Mouse (Mus musculus) cortical plate, adult 2 months (tissue): ENCODE measurements around the gene Olfr1284. TPM values are rescaled to one million over a fixed set of nuclear protein-coding genes. Genes with fewer than 3 reads are reported as not detected.
"Not testable (repeated sequence)": the region's sequence is repeated elsewhere in the genome, so short reads cannot be mapped to it uniquely, and the experiment has no call there.

Experiments used
- H3K27ac ChIP-seq: fragments of 200-500 bp; 2 replicates; pipeline ENCODE4 v1.5.1; 2012; ENCODE audit warnings: low read length, control low read depth, inconsistent platforms; ENCODE audit not compliant: insufficient read depth
- H3K4me1 ChIP-seq: fragments of 200-500 bp; 2 replicates; pipeline ENCODE4 v1.6.1; 2011; ENCODE audit warnings: low read length; ENCODE audit not compliant: control insufficient read depth, insufficient read depth
- H3K4me3 ChIP-seq: fragments of 200-500 bp; 2 replicates; pipeline ENCODE4 v1.5.1; 2011; ENCODE audit warnings: mild to moderate bottlenecking, low read length, control low read depth; ENCODE audit not compliant: insufficient read depth
- CTCF ChIP-seq: fragments of 200-500 bp; IDR thresholded peaks from 2 replicates; pipeline ENCODE4 v1.5.1; 2011; ENCODE audit warnings: mild to moderate bottlenecking, control low read depth, low read length; ENCODE audit not compliant: insufficient read depth; ENCODE audit errors: extremely low read depth
- POLR2A ChIP-seq: fragments of 200-500 bp; IDR thresholded peaks from 2 replicates; pipeline ENCODE4 v1.6.1; 2011; ENCODE audit warnings: mild to moderate bottlenecking, low read length, control low read depth; ENCODE audit not compliant: insufficient read depth; ENCODE audit errors: extremely low read depth
- polyA plus RNA-seq: library from polyadenylated mRNA; depleted of rRNA; stranded (reverse); fragments of >200 nt; gene quantifications from 2 replicates; pipeline ENCODE4 v1.2.3, GENCODE M21; 2012; rRNA removed

The Olfr1284 gene
- polyA plus RNA-seq, result not detected in 2 replicates

- Histone ChIP-seq H3K4me1 (no peaks in the 10 kb centered on the region), H3K27ac (no peak within 1 kb of the TSS), H3K4me3 (no peak within 1 kb of the TSS)
- TF ChIP-seq POLR2A (no peak), CTCF (no peak)
Observed at GRCm38 (mm10) chr2:111375222-111375621, at the start of gene Olfr1284. Olfr1284 (plus strand) TSS chr2:111375522.

DNA sequence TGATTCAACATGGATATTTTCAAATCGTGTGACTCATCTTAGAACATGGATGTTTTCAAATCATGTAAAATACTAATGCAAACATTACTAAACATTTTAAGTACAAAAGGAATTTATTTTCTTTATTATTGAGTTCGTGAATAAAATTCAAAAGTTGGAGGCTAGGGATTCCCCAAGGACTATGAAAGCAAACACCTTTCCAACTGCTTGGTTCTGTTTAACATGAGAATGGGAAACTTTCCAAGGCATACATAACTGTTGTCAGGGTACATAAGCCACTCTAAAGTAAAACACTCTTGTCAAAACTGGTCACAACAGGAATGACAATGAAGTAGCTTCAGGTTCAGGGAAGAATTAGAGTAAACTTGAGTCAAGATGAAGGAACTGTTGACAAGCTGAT lies 49.1 kb upstream of the Olfr1284 start, which contains the start of gene Olfr1281:
Olfr1281 (plus strand) TSS at position 301 of the 400 bp plus-strand sequence.
- no peak within 1 kb of the TSS for H3K27ac ChIP-seq
- H3K4me1 ChIP-seq, result no peaks in the 10 kb centered on the region
- H3K4me3 ChIP-seq, result no peak within 1 kb of the TSS
- TF ChIP-seq POLR2A, result no peak
- no peak for TF ChIP-seq CTCF

- not testable (repeated sequence) for H3K27ac ChIP-seq, H3K4me3 ChIP-seq, H3K4me1 ChIP-seq
Observed at GRCm38 (mm10) chr2:111333721-111334120, 41.6 kb upstream of the Olfr1284 start.

- Histone ChIP-seq H3K4me1 (no peaks in the 10 kb centered on the region), H3K27ac (no peak within 1 kb of the TSS), H3K4me3 (no peak within 1 kb of the TSS)
- TF ChIP-seq POLR2A (no peak), CTCF (no peak)
Observed at GRCm38 (mm10) chr2:111335976-111336375, 39.3 kb upstream of the Olfr1284 start, which contains the start of gene Olfr1282. Olfr1282 (minus strand) TSS chr2:111336076.

DNA sequence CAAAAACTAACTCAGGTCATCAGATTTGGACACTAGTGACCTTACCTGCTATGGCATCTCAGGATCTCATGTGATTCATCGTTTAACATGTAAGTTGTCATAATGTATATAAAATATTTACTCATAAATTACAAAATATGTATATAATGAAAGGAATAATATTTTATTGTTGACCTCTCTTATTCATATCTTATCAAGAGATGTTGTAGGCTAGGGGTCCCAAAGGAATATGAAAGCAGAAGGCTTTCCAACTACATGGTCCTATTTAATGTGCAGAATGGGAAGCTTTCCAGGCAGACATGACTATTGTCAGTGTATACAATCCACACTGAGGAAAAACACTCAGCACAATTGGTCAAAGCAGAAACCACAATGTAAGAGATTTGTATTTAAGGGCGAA lies 8.8 kb upstream of the Olfr1284 start, which contains the start of gene Olfr1283:
Olfr1283 (plus strand) TSS at position 301 of the 400 bp plus-strand sequence.
- TF ChIP-seq POLR2A (no peak), CTCF (no peak)
- Histone ChIP-seq H3K27ac (no peak within 1 kb of the TSS), H3K4me1 (no peaks in the 10 kb centered on the region), H3K4me3 (no peak within 1 kb of the TSS)

DNA sequence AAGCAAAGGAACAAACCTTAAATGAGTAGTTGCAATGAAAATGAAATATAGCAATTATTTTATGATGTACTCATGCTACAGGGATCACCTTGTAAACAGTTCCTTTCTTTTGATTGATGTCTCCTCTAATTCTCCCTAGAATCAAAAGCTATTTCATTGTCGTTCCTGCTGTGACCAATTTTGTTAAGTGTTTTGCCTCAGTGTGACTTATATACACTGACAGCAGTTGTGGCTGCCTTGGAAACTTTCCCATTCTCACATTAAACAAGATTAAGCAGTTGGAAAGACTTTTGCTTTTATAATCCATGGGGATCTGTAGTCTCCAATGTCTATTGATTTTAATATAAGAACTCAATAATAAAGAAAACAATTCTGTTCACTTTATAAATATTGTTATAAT lies 47.6 kb downstream of the Olfr1284 start, which contains the start of gene Olfr1286:
Olfr1286 (minus strand) TSS at position 185 of the 400 bp plus-strand sequence.
- Histone ChIP-seq H3K4me1 (no peaks in the 10 kb centered on the region), H3K4me3 (no peak within 1 kb of the TSS), H3K27ac (no peak within 1 kb of the TSS)
- TF ChIP-seq CTCF (no peak), POLR2A (no peak)

Other genes with a start within 250 kb of the Olfr1284 start
- gene Gm15130, start 222.6 kb upstream of the Olfr1284 start, polyA plus RNA-seq, result not detected in 2 replicates
- gene 4930430A15Rik, start 145.9 kb upstream of the Olfr1284 start, polyA plus RNA-seq, result not detected in 2 replicates
- gene Olfr1275, start 140.2 kb upstream of the Olfr1284 start, polyA plus RNA-seq, result not detected in 2 replicates
- gene Olfr1276, start 121.0 kb upstream of the Olfr1284 start, polyA plus RNA-seq, result not detected in 2 replicates
- gene Olfr1277, start 101.4 kb upstream of the Olfr1284 start, polyA plus RNA-seq, result not detected in 2 replicates
- not detected in 2 replicates for gene Olfr1278, start 85.4 kb upstream of the Olfr1284 start, polyA plus RNA-seq
- gene Olfr1279, start 74.9 kb upstream of the Olfr1284 start, polyA plus RNA-seq, result not detected in 2 replicates
- gene Olfr1280, start 61.5 kb upstream of the Olfr1284 start, polyA plus RNA-seq, result not detected in 2 replicates
- not detected in 2 replicates for gene Olfr1281, start 49.0 kb upstream of the Olfr1284 start, polyA plus RNA-seq
- gene Olfr1282, start 39.4 kb upstream of the Olfr1284 start, polyA plus RNA-seq, result not detected in 2 replicates
- not detected in 2 replicates for gene Olfr1283, start 8.7 kb upstream of the Olfr1284 start, polyA plus RNA-seq
- not detected in 2 replicates for gene Olfr1286, start 47.6 kb downstream of the Olfr1284 start, polyA plus RNA-seq
- gene Olfr1287, start 73.6 kb downstream of the Olfr1284 start, polyA plus RNA-seq, result not detected in 2 replicates
- not detected in 2 replicates for gene Olfr1288, start 98.6 kb downstream of the Olfr1284 start, polyA plus RNA-seq
- gene Olfr1289, start 105.3 kb downstream of the Olfr1284 start, polyA plus RNA-seq, result not detected in 2 replicates
- gene Olfr1290, start 118.3 kb downstream of the Olfr1284 start, polyA plus RNA-seq, result not detected in 2 replicates
- gene Olfr1291-ps1, start 121.7 kb downstream of the Olfr1284 start, polyA plus RNA-seq, result not detected in 2 replicates
- not detected in 2 replicates for gene Olfr1293-ps, start 149.7 kb downstream of the Olfr1284 start, polyA plus RNA-seq
- not detected in 2 replicates for gene Olfr1294, start 164.8 kb downstream of the Olfr1284 start, polyA plus RNA-seq
- gene Olfr1295, start 194.2 kb downstream of the Olfr1284 start, polyA plus RNA-seq, result not detected in 2 replicates